Mouse (Mus musculus) forebrain, embryonic 16.5 days (tissue): ENCODE measurements at regions not wholly inside any gene's neighbourhood (a gene's known extent, or its start where the extent isn't known, plus 50 kb on each side); places are given as distances from the start of the nearest gene placed in this dataset.
A peak's percentile ranks its signal among the peaks of the same experiment; 100 is the strongest.

ENCODE experiments used
- ATAC-seq: fragments of 200-750 bp; cut with Nextera tagmentation; 2 replicates; pipeline ENCODE4 v1.8.0; 2017; ENCODE audit warnings: mild to moderate bottlenecking, moderate library complexity
- H3K27ac ChIP-seq: fragments of 300-500 bp; sonication (generic); 2 replicates; pipeline ENCODE4 v1.5.1; 2014; ENCODE audit warnings: low read length, control low read depth
- H3K27me3 ChIP-seq: fragments of 300-500 bp; sonication (generic); replicated peaks from 2 replicates; pipeline ENCODE4 v1.6.1; 2014; ENCODE audit warnings: low read length; ENCODE audit not compliant: control insufficient read depth, insufficient read depth
- H3K36me3 ChIP-seq: fragments of 300-500 bp; sonication (generic); 2 replicates; pipeline ENCODE4 v1.6.1; 2014; ENCODE audit not compliant: control insufficient read depth, insufficient read depth
- H3K4me1 ChIP-seq: fragments of 300-500 bp; sonication (generic); replicated peaks from 2 replicates; pipeline ENCODE4 v1.6.1; 2014; ENCODE audit warnings: low read length; ENCODE audit not compliant: control insufficient read depth, insufficient read depth
- H3K4me2 ChIP-seq: fragments of 300-500 bp; sonication (generic); 2 replicates; pipeline ENCODE4 v1.6.1; 2014; ENCODE audit warnings: mild to moderate bottlenecking, low read length, control low read depth
- H3K4me3 ChIP-seq: fragments of 300-500 bp; sonication (generic); replicated peaks from 2 replicates; pipeline ENCODE4 v1.5.1; 2014; ENCODE audit warnings: mild to moderate bottlenecking, low read length, control low read depth
- H3K9ac ChIP-seq: fragments of 300-500 bp; sonication (generic); replicated peaks from 2 replicates; pipeline ENCODE4 v1.6.1; 2014; ENCODE audit warnings: low read depth, low read length, control low read depth
- H3K9me3 ChIP-seq: fragments of 300-500 bp; sonication (generic); 2 replicates; pipeline ENCODE4 v1.6.1; 2016; ENCODE audit warnings: low read length; ENCODE audit not compliant: control insufficient read depth
- WGBS: fragments of 180-500 bp; shearing (Covaris S2); extraction: QIAGEN DNeasy Blood & Tissue Kit; methylation state at CpG from one replicate; pipeline ENCODE4 v1.1.7; 2014; 5-methylcytosine and 5-hydroxymethylcytosine counted together

DNA sequence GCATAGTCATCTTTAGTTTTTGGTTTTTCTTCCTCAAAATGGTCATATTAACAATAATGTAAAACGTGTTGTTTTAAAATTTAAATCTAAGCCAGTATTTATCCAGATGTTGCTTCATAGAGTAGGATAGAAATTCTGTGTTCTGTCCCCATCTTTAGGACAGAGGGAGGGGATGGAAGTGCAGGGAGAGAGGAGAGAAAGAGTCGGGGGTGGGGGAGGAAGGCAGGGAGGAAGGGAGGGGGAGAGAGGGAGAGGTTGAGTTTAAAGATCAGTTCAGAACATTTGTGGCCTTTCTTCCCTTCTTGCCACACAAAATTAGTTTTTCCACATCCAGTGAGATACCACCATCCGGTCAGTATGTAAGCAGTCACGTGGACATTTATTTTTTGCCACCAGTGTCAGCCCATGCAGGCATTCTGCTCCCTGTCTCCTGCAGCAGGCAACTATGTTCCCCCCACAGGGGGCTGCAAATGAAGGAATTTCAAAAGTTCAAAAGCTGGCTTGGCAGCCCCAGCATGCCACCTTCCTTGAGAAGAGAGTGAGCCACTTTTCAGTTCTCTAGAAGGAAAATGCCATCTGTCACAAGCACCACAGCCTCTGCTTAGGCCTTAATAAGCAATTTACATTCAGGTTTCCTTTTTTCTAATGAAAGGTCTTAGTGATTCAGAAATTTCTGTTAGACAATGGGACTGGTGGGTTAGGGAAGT lies 137.7 kb upstream of the Trpc4 start:
- no peak overlapping the region for H3K4me3 ChIP-seq
- H3K9ac ChIP-seq, result no peak overlapping the region
- no peaks in the 10 kb centered on the region for H3K9me3 ChIP-seq
- H3K4me2 ChIP-seq, result no peak overlapping the region
- H3K27me3 ChIP-seq, result 0 out of 2 replicates have a peak, but pooled peaks cover 3% of the 10 kb centered on the region
- H3K27ac ChIP-seq, result 0 out of 2 replicates have a peak overlapping the region, but pooled peaks have one; percentile 27
- no peaks in the 10 kb centered on the region for H3K36me3 ChIP-seq
- WGBS, result 6% methylated on average over 4 of the region's 4 CpGs
- ATAC-seq, result peak; percentile 86
- peaks cover 6% of the 10 kb centered on the region for H3K4me1 ChIP-seq

DNA sequence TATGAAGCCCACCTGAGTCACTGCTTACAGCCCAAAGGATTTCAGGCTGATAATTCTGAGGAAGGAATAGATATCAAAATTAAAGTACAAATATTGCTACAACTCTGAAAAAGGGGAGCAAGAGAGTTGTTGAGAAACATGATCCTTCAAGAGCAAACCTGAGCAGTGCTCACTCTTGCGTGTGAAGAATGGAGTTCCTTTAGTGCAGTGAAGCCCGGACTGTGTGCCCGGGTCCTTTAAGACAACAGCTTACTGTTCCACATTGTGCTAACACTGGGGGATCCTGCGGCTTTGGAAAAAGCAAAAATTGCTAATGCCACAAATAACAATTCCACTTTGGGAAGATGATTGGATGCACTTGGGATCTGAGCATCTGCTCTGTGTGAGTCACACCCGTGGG lies 139.0 kb upstream of the Trpc4 start:
- H3K9ac ChIP-seq, result no peak overlapping the region
- H3K4me1 ChIP-seq, result peaks cover 6% of the 10 kb centered on the region
- ATAC-seq, result no peak
- H3K4me2 ChIP-seq, result no peak overlapping the region
- H3K4me3 ChIP-seq, result no peak overlapping the region
- WGBS, result 32% methylated on average over 5 of the region's 5 CpGs
- H3K27me3 ChIP-seq, result 0 out of 2 replicates have a peak, but pooled peaks cover 3% of the 10 kb centered on the region
- no peaks in the 10 kb centered on the region for H3K36me3 ChIP-seq
- no peaks in the 10 kb centered on the region for H3K9me3 ChIP-seq
- H3K27ac ChIP-seq, result no peak overlapping the region

- no peaks in the 10 kb centered on the region for H3K36me3 ChIP-seq
- 91% methylated on average over 2 of the region's 2 CpGs for WGBS
- no peak for ATAC-seq
These were observed 144.8 kb upstream of the Trpc4 start for GRCm38 (mm10) chr3:54011016-54011415.

GRCm38 (mm10) chr3:53992993-53993392 lies 129.4 kb upstream of the Ufm1 start:
- H3K4me2 ChIP-seq, result no peak overlapping the region
- no peak overlapping the region for H3K9ac ChIP-seq
- H3K27me3 ChIP-seq, result no peaks in the 10 kb centered on the region
- no peak overlapping the region for H3K27ac ChIP-seq
- peaks cover 6% of the 10 kb centered on the region; the same call in 1 of the 2 replicates for H3K4me1 ChIP-seq
- no peaks in the 10 kb centered on the region for H3K36me3 ChIP-seq
- H3K9me3 ChIP-seq, result no peaks in the 10 kb centered on the region
- WGBS, result 85% methylated on average over 4 of the region's 4 CpGs
- H3K4me3 ChIP-seq, result no peak overlapping the region
- no peak for ATAC-seq

More at GRCm38 (mm10) chr3:54011016-54011415, 144.8 kb upstream of the Trpc4 start:
- H3K9ac ChIP-seq, result no peak overlapping the region
- H3K4me3 ChIP-seq, result no peak overlapping the region
- H3K27me3 ChIP-seq, result no peaks in the 10 kb centered on the region
- no peaks in the 10 kb centered on the region for H3K9me3 ChIP-seq
- no peak overlapping the region for H3K27ac ChIP-seq
- no peak overlapping the region for H3K4me2 ChIP-seq
- H3K4me1 ChIP-seq, result no peaks in the 10 kb centered on the region

GRCm38 (mm10) chr3:53988796-53989195 lies 125.2 kb upstream of the Ufm1 start:
- 74% methylated on average over 9 of the region's 9 CpGs for WGBS
- Histone ChIP-seq H3K9ac (no peak overlapping the region), H3K27me3 (no peaks in the 10 kb centered on the region), H3K36me3 (no peaks in the 10 kb centered on the region), H3K9me3 (no peaks in the 10 kb centered on the region), H3K4me3 (no peak overlapping the region), H3K4me2 (no peak overlapping the region), H3K4me1 (peaks cover 6% of the 10 kb centered on the region; the same call in 1 of the 2 replicates), H3K27ac (0 out of 2 replicates have a peak overlapping the region, but pooled peaks have one; percentile 27)
- ATAC-seq, result no peak

DNA sequence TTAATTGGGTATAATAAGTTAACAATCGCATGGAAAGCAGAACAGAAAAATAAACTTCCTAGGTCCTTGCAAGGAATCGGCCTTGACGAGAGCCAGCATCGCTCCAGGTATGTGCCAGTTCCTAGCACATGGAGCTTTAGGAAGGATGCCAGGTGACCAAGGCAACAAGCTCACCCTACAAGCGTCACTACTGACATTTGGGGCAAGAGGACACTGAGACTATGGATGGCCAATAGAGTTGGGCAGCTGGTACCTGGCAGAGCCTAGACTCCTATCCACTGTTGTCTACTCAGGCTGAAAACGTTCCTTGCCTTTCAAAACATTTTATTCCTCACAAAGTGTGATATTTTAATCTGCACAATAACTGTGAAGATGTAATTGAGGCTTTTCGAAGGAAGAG lies 124.6 kb upstream of the Ufm1 start:
- no peak for ATAC-seq
- H3K27ac ChIP-seq, result peak overlapping the region; percentile 71
- no peaks in the 10 kb centered on the region for H3K36me3 ChIP-seq
- H3K9ac ChIP-seq, result no peak overlapping the region
- H3K9me3 ChIP-seq, result no peaks in the 10 kb centered on the region
- H3K4me1 ChIP-seq, result peaks cover 6% of the 10 kb centered on the region; the same call in 1 of the 2 replicates
- 73% methylated on average over 7 of the region's 7 CpGs for WGBS
- H3K4me3 ChIP-seq, result no peak overlapping the region
- H3K27me3 ChIP-seq, result no peaks in the 10 kb centered on the region
- H3K4me2 ChIP-seq, result no peak overlapping the region

GRCm38 (mm10) chr3:53987316-53987715 lies 123.7 kb upstream of the Ufm1 start:
- WGBS, result 86% methylated on average over 2 of the region's 2 CpGs
- no peak overlapping the region for H3K27ac ChIP-seq
- no peak overlapping the region for H3K4me3 ChIP-seq
- H3K27me3 ChIP-seq, result no peaks in the 10 kb centered on the region
- H3K9ac ChIP-seq, result no peak overlapping the region
- no peak for ATAC-seq
- H3K9me3 ChIP-seq, result no peaks in the 10 kb centered on the region
- H3K4me1 ChIP-seq, result peaks cover 6% of the 10 kb centered on the region; the same call in 1 of the 2 replicates
- H3K4me2 ChIP-seq, result no peak overlapping the region
- H3K36me3 ChIP-seq, result no peaks in the 10 kb centered on the region

GRCm38 (mm10) chr3:53984743-53985550 lies 121.3 kb upstream of the Ufm1 start:
- WGBS, result 41% methylated on average over 6 of the region's 6 CpGs
- ATAC-seq, result peak; percentile 90
- Histone ChIP-seq H3K36me3 (no peaks in the 10 kb centered on the region), H3K4me1 (peaks cover 6% of the 10 kb centered on the region; the same call in 1 of the 2 replicates), H3K9me3 (no peaks in the 10 kb centered on the region), H3K27ac (no peak overlapping the region), H3K4me3 (no peak overlapping the region), H3K27me3 (no peaks in the 10 kb centered on the region), H3K9ac (no peak overlapping the region), H3K4me2 (no peak overlapping the region)

- H3K27me3 ChIP-seq, result no peaks in the 10 kb centered on the region
- no peak overlapping the region for H3K9ac ChIP-seq
- no peak for ATAC-seq
- WGBS, result 97% methylated on average over 8 of the region's 8 CpGs
- no peak overlapping the region for H3K27ac ChIP-seq
- H3K4me1 ChIP-seq, result no peaks in the 10 kb centered on the region
- no peaks in the 10 kb centered on the region for H3K9me3 ChIP-seq
- H3K36me3 ChIP-seq, result no peaks in the 10 kb centered on the region
- H3K4me3 ChIP-seq, result no peak overlapping the region
- H3K4me2 ChIP-seq, result no peak overlapping the region
These were observed 118.7 kb upstream of the Ufm1 start for GRCm38 (mm10) chr3:53982311-53982710.
